Mouse (Mus musculus): ENCODE measurements around the gene Prorsd1.

DNA sequence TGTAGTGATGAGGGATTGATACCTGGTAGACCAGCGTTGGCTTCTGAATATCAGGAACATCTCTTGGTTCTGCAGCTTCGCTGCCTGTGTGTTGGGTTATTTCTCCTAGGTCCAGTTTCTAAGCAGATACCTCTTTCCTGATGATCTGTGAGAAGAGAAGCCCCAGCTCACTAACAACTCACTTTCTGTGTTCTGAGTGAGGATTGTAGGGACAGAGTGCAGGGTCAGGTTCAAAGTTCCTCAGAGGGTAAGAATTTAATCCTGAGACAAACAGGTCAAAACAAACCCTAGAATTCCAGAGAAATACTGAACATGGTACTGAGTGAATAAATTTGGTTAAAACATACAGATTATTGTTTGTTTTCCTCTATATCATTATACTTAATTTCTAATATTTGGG, 48.6 kb upstream of the Prorsd1 start:
- no peak for TF ChIP-seq CTCF (IDR thresholded peaks at IDR 0.05; ENCODE audit: extremely low read depth, insufficient read length, insufficient replicate concordance, low read depth, low read length)
- TF ChIP-seq POLR2A (IDR thresholded peaks at IDR 0.05; ENCODE audit: low read depth, low read length), result no peak
